16 mouse cellular contexts compared by ENCODE assay signal in genomic region chr4:25285002-25285401, GRCm38 (mm10). TPM values are rescaled to one million over a fixed set of nuclear protein-coding genes. Genes with fewer than 3 reads are reported as not detected.
"Had no signal": no experiment of that assay in that cellular context is flagged by ENCODE, and none has a peak within 500 bp of the region (broad histone marks: within the 10 kb centered on the region; RNA-seq: fewer than 3 reads in every experiment).

No protein-coding gene starts in this region.

RNA-seq across cellular contexts. Expression of gene Fhl5, which starts 42.3 kb away (rescaled TPM):
- total RNA-seq: common myeloid progenitor, adult 5-6 weeks; forebrain, postnatal 0 days; granulocyte monocyte progenitor cell, adult 5-6 weeks had no signal
- polyA plus RNA-seq: embryonic facial prominence, embryonic 10.5 days; embryonic facial prominence, embryonic 11.5 days; embryonic facial prominence, embryonic 12.5 days; embryonic facial prominence, embryonic 13.5 days; embryonic facial prominence, embryonic 15.5 days; erythroblast, embryonic 14.5 days; forebrain, embryonic 10.5 days; forebrain, embryonic 11.5 days; forebrain, embryonic 12.5 days; forebrain, embryonic 13.5 days; forebrain, embryonic 14.5 days; forebrain, embryonic 15.5 days; forebrain, embryonic 16.5 days; forebrain, postnatal 0 days had no signal
